Mouse (Mus musculus): ENCODE measurements around the gene Med12l. TPM values are rescaled to one million over a fixed set of nuclear protein-coding genes. Genes with fewer than 3 reads are reported as not detected.

Med12l gene
- polyA plus RNA-seq, 1 experiment from 2014 or later = 4.9 TPM

GRCm38 (mm10) chr3:59257740-59258664 lies 252.4 kb downstream of the Med12l start:
- no peak overlapping the region for H3K27ac ChIP-seq
- H3K4me1 ChIP-seq = peaks cover 15% of the 10 kb centered on the region
- H3K4me2 ChIP-seq (replicated peaks) = no peak overlapping the region
- H3K4me3 ChIP-seq = no peak overlapping the region
- no peaks in the 10 kb centered on the region for H3K36me3 ChIP-seq
- H3K9ac ChIP-seq = no peak overlapping the region
- no peak for ATAC-seq (ENCODE audit: low FRiP score)
- 77% methylated on average over 20 of the region's 20 CpGs for WGBS
- no peaks in the 10 kb centered on the region for H3K9me3 ChIP-seq (replicated peaks)
- no peaks in the 10 kb centered on the region for H3K27me3 ChIP-seq

GRCm38 (mm10) chr3:59260745-59261144 lies 255.1 kb downstream of the Med12l start:
- H3K9me3 ChIP-seq (replicated peaks) = no peaks in the 10 kb centered on the region
- H3K27ac ChIP-seq = no peak overlapping the region
- no peak for ATAC-seq (ENCODE audit: low FRiP score)
- no peaks in the 10 kb centered on the region; the same call in 1 of the 2 replicates for H3K27me3 ChIP-seq
- H3K4me1 ChIP-seq = peaks cover 15% of the 10 kb centered on the region
- no peak overlapping the region for H3K4me3 ChIP-seq
- H3K9ac ChIP-seq = no peak overlapping the region
- no peak overlapping the region for H3K4me2 ChIP-seq (replicated peaks)
- 60% methylated on average over 5 of the region's 5 CpGs for WGBS
- no peaks in the 10 kb centered on the region for H3K36me3 ChIP-seq

GRCm38 (mm10) chr3:59261709-59262472 lies 256.3 kb downstream of the Med12l start:
- H3K27ac ChIP-seq = no peak overlapping the region
- H3K4me1 ChIP-seq = peaks cover 15% of the 10 kb centered on the region
- H3K9ac ChIP-seq = no peak overlapping the region
- no peaks in the 10 kb centered on the region; the same call in 1 of the 2 replicates for H3K27me3 ChIP-seq
- peak; percentile 51; the same call in 1 of the 2 replicates for ATAC-seq (ENCODE audit: low FRiP score)
- H3K4me2 ChIP-seq (replicated peaks) = no peak overlapping the region
- H3K4me3 ChIP-seq = no peak overlapping the region
- H3K36me3 ChIP-seq = no peaks in the 10 kb centered on the region
- 27% methylated on average over 9 of the region's 9 CpGs for WGBS
- H3K9me3 ChIP-seq (replicated peaks) = no peaks in the 10 kb centered on the region

- ATAC-seq (ENCODE audit: low FRiP score) = peak; percentile 61
- peak within 1 kb of the TSS; percentile 18; the same call in 1 of the 2 replicates for H3K4me2 ChIP-seq (replicated peaks)
These were observed 257.1 kb downstream of the Med12l start, which contains the start of gene P2ry12 for GRCm38 (mm10) chr3:59262704-59263103. Gene P2ry12, minus strand, starts transcription at chr3:59262871.

GRCm38 (mm10) chr3:59263417-59263816 lies 257.8 kb downstream of the Med12l start:
- WGBS = 93% methylated on average over 2 of the region's 2 CpGs
- H3K4me1 ChIP-seq = peaks cover 15% of the 10 kb centered on the region

More at GRCm38 (mm10) chr3:59262704-59263103, 257.1 kb downstream of the Med12l start, which contains the start of gene P2ry12:
- Histone ChIP-seq H3K9me3 (replicated peaks) (no peaks in the 10 kb centered on the region), H3K27ac (no peak within 1 kb of the TSS), H3K4me3 (no peak within 1 kb of the TSS), H3K4me1 (peaks cover 15% of the 10 kb centered on the region), H3K27me3 (no peaks in the 10 kb centered on the region; the same call in 1 of the 2 replicates), H3K36me3 (no peaks in the 10 kb centered on the region), H3K9ac (no peak within 1 kb of the TSS)
- WGBS = 11% methylated on average over 7 of the region's 7 CpGs

GRCm38 (mm10) chr3:59263988-59264387 lies 258.4 kb downstream of the Med12l start:
- Histone ChIP-seq H3K4me2 (replicated peaks) (no peak overlapping the region), H3K9ac (no peak overlapping the region), H3K36me3 (no peaks in the 10 kb centered on the region), H3K27ac (no peak overlapping the region), H3K27me3 (no peaks in the 10 kb centered on the region; the same call in 1 of the 2 replicates), H3K4me3 (no peak overlapping the region), H3K9me3 (replicated peaks) (no peaks in the 10 kb centered on the region), H3K4me1 (peaks cover 15% of the 10 kb centered on the region)
- WGBS = 90% methylated on average over 3 of the region's 3 CpGs
- ATAC-seq (ENCODE audit: low FRiP score) = no peak

More at GRCm38 (mm10) chr3:59263417-59263816, 257.8 kb downstream of the Med12l start:
- no peaks in the 10 kb centered on the region for H3K9me3 ChIP-seq (replicated peaks)
- no peak overlapping the region for H3K4me2 ChIP-seq (replicated peaks)
- H3K27ac ChIP-seq = no peak overlapping the region
- no peaks in the 10 kb centered on the region for H3K36me3 ChIP-seq
- no peaks in the 10 kb centered on the region; the same call in 1 of the 2 replicates for H3K27me3 ChIP-seq
- no peak for ATAC-seq (ENCODE audit: low FRiP score)
- no peak overlapping the region for H3K9ac ChIP-seq
- H3K4me3 ChIP-seq = no peak overlapping the region

GRCm38 (mm10) chr3:59270811-59271210 lies 265.2 kb downstream of the Med12l start:
- WGBS = 89% methylated on average over 6 of the region's 6 CpGs
- no peak for ATAC-seq (ENCODE audit: low FRiP score)

GRCm38 (mm10) chr3:59277502-59278253 lies 272.1 kb downstream of the Med12l start:
- peaks cover 8% of the 10 kb centered on the region; the same call in 1 of the 2 replicates for H3K4me1 ChIP-seq
- no peak overlapping the region for H3K9ac ChIP-seq
- no peak overlapping the region for H3K4me2 ChIP-seq (replicated peaks)
- no peak for ATAC-seq (ENCODE audit: low FRiP score)
- H3K9me3 ChIP-seq (replicated peaks) = no peaks in the 10 kb centered on the region
- H3K36me3 ChIP-seq = no peaks in the 10 kb centered on the region
- H3K27ac ChIP-seq = no peak overlapping the region
- H3K27me3 ChIP-seq = no peaks in the 10 kb centered on the region
- H3K4me3 ChIP-seq = no peak overlapping the region
- WGBS = 11% methylated on average over 3 of the region's 3 CpGs

More at GRCm38 (mm10) chr3:59270811-59271210, 265.2 kb downstream of the Med12l start:
- Histone ChIP-seq H3K4me2 (replicated peaks) (no peak overlapping the region), H3K27me3 (no peaks in the 10 kb centered on the region), H3K4me1 (no peaks in the 10 kb centered on the region), H3K27ac (no peak overlapping the region), H3K9me3 (replicated peaks) (no peaks in the 10 kb centered on the region), H3K4me3 (no peak overlapping the region), H3K36me3 (no peaks in the 10 kb centered on the region; the same call in 1 of the 2 replicates), H3K9ac (no peak overlapping the region)

- Histone ChIP-seq H3K27ac (no peak overlapping the region), H3K36me3 (no peaks in the 10 kb centered on the region), H3K4me2 (replicated peaks) (no peak overlapping the region), H3K9me3 (replicated peaks) (no peaks in the 10 kb centered on the region), H3K4me3 (no peak overlapping the region), H3K27me3 (no peaks in the 10 kb centered on the region), H3K4me1 (peaks cover 8% of the 10 kb centered on the region; the same call in 1 of the 2 replicates), H3K9ac (no peak overlapping the region)
- 82% methylated on average over 3 of the region's 3 CpGs for WGBS
- no peak for ATAC-seq (ENCODE audit: low FRiP score)
These were observed 272.6 kb downstream of the Med12l start for GRCm38 (mm10) chr3:59278254-59278533.

- H3K9ac ChIP-seq = no peak overlapping the region
- H3K27me3 ChIP-seq = no peaks in the 10 kb centered on the region
- no peak for ATAC-seq (ENCODE audit: low FRiP score)
- H3K27ac ChIP-seq = no peak overlapping the region
- H3K4me1 ChIP-seq = peaks cover 8% of the 10 kb centered on the region; the same call in 1 of the 2 replicates
- H3K36me3 ChIP-seq = no peaks in the 10 kb centered on the region
- no peak overlapping the region for H3K4me3 ChIP-seq
- H3K9me3 ChIP-seq (replicated peaks) = no peaks in the 10 kb centered on the region
- no peak overlapping the region for H3K4me2 ChIP-seq (replicated peaks)
These were observed 273.0 kb downstream of the Med12l start for GRCm38 (mm10) chr3:59278620-59279019.

- ATAC-seq (ENCODE audit: low FRiP score) = no peak
These were observed 284.9 kb downstream of the Med12l start for GRCm38 (mm10) chr3:59290551-59290950.

More at GRCm38 (mm10) chr3:59290551-59290950, 284.9 kb downstream of the Med12l start:
- no peaks in the 10 kb centered on the region for H3K9me3 ChIP-seq (replicated peaks)
- H3K27ac ChIP-seq = no peak overlapping the region
- no peaks in the 10 kb centered on the region for H3K36me3 ChIP-seq
- no peak overlapping the region for H3K9ac ChIP-seq
- no peak overlapping the region for H3K4me3 ChIP-seq
- H3K4me1 ChIP-seq = no peaks in the 10 kb centered on the region
- 78% methylated on average over 2 of the region's 2 CpGs for WGBS
- no peak overlapping the region for H3K4me2 ChIP-seq (replicated peaks)
- H3K27me3 ChIP-seq = no peaks in the 10 kb centered on the region
